Mouse (Mus musculus) ovary, postnatal 36 days (tissue): ENCODE results near the gene Supt6.

Experiments
- DNase-seq: peaks from one replicate; pipeline ENCODE4 v3.0.0; 2022; ENCODE audit warnings: low spot score, mixed read lengths

The Supt6 gene

GRCm38 (mm10) chr11:78167257-78167959, 78.4 kb downstream of the Supt6 start:
- DNase-seq: no peak

- no peak for DNase-seq
These were observed 79.1 kb downstream of the Supt6 start for GRCm38 (mm10) chr11:78166640-78167039.

DNA sequence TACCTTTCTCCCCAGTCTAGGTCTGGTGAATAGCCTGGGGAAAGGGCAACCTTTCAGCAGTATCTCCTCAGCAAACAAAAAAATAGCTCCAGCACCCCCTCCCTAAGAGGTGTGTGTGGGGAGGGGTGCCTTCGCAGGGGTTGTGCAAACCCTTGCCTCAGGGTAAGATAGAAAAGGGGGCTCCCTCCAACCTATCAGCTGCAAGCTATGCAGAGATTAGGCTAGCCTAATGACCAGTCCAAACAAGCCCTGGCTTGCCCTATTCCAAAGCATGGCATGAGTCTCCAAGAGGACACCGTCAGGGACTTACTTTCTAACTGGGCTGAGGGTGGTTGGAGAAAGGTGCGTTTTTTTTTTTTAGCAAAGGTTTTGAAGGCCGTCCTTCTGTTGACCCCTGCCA, 79.6 kb downstream of the Supt6 start:
- no peak for DNase-seq

DNA sequence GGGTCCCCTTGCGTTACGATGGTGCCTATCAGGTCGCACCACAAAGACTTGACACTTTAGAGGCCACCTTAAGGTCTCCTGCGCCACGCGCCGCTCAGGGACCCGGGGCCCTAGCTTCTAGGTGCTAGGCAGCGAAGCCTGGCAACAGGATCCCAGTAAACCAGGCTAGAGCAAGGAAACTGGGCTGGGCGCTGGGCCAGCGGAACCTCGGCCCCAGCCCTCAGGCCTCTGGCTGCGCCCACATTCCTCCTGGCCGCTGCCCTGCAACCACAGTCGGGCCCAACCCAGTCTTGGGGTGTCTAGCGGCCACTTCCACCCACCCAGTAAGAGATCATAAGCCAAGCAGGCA, 80.1 kb downstream of the Supt6 start:
- DNase-seq: peak; percentile 73

GRCm38 (mm10) chr11:78164924-78165760, 80.6 kb downstream of the Supt6 start, which contains the start of gene Traf4:
TSS of gene Traf4 (minus strand) at chr11:78165589.
- peak; percentile 87 for DNase-seq

DNA sequence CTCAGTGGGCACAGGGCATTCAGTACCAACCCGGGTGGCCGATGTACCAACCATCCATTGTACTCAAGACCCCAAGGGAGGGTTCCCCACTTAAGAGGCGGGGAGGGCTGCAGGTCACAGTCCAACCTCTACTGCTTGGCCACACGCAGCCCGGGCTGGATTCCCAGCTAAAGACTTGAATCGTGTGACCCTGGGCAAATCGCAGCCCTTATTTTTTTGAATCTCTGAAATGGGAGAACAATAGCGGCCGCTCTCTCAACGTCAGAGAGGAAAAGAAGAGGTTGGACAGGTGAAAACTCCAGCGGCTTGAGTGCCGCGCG, 81.2 kb downstream of the Supt6 start:
- DNase-seq: no peak

- peak; percentile 68 for DNase-seq
These were observed 81.8 kb downstream of the Supt6 start for GRCm38 (mm10) chr11:78163681-78164603.

- no peak for DNase-seq
These were observed 82.7 kb downstream of the Supt6 start for GRCm38 (mm10) chr11:78163045-78163444.

GRCm38 (mm10) chr11:78162504-78162903, 83.3 kb downstream of the Supt6 start:
- DNase-seq: no peak

DNA sequence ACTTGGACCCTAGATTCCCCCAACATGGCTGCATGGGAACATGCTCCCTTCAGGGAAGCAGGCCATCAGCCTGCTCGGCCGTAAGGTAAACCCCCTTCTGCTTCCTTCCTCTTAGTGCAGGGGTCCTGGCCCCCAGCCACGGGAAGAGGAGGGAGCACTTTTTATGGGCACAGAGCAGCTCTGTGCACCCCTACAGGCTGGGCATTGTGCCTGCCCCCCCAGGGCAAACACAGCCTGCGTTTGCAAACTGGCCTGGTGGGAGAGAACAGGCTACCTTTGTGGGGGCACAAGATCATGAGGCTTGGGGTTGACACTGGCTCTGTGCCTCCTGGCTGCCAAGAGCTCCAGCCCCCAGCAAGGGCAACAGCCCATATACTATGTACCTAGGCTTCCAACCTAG, 83.8 kb downstream of the Supt6 start:
- no peak for DNase-seq

DNA sequence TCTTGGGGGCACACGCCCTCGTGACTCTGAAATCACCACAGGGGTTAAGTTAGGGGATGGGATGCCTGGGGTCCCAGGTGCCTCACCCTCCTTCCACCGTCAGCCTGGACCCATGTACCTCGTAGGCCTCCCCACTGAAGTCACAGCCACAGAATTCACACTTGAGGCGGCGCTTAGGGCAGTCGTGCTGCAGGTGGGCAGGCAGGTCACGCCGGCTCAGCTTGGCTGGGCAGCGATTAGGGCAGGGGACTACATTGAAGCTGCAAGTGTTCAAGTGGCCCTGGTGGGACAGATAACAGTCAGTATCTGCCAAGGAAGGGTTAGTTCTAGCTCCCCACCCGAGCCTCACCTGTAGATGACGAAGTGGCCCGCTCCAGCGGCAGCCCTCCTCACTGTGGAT, 84.6 kb downstream of the Supt6 start:
- DNase-seq: no peak

DNA sequence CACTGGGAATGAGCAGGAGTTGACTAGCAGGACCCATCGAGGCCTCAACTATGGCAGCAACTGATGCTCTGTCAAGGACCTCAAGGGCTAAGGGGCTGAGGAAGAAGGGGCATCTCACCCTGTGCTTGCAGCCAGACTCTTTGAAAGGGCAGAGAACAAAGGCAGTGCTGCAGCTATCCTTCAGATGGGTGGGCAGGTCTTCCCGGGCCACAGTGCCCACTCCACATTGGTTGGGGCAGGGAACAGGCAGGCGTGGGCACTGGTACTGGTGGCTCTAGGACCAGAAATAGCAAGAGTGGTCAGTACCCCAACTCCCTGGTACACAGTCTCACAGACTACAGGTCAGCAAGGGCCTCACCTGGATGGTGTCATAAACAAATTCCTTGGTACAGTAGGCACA, 85.1 kb downstream of the Supt6 start:
- DNase-seq: no peak

DNA sequence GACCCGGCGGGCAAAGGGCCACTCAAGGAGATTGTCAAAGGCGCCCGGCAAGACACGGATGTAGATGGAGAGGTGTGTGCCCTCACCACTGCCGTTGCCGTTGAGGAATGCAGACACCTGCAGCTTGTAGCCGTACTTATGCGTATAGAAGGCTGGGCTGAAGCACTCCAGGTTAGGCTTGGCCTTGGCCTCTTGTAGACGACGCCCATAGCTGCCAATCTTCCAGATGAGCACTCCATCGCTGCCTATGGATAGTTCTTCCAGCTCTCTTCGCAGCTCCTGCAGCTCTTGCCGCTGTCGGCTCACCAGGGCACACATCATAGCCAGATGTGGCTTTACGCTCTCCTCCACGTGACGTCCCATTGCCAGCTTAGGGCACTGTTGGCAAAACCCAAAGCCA, 85.6 kb downstream of the Supt6 start:
- DNase-seq: no peak

DNA sequence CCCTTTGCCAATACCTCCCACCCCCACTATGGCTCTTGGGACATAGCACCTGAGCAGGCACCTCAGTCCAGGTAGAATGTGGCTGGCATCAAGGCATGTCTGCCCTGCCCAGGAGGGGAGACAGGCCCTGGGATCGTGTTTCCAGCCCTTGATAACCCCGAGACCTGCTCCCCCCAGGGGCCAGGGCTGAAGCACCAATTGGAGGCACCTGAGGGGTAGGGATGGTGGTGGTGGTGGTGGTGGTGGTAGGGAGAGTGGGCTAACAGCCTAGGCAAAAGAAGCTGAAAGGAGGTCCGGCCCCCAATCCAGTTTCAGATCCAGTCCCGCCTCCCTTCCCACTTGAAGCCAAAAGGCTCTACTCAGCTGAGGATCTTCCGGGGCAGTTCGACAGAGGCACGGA, 86.2 kb downstream of the Supt6 start:
- DNase-seq: no peak

DNA sequence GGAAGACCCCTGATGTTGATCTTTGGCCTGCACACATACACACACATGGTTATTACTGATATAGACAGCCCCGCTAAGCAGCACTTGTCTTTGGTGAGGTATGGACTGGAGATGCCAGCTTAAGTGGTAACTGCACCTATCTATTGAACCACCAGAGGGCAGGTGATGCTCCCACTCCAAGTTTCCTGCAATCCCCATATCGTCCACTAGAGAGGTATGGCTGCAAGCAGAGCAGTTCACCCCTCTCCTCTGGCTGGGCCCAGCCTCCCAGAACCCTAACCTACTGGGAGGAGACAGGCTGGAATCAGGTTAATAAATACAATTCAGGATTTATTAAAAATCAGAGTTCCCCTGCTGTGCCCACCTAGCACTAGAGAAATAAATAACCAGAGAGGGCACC, 86.7 kb downstream of the Supt6 start:
- peak; percentile 61 for DNase-seq
